Mouse (Mus musculus): Measurements from ENCODE around the gene Pou2f2.

DNA sequence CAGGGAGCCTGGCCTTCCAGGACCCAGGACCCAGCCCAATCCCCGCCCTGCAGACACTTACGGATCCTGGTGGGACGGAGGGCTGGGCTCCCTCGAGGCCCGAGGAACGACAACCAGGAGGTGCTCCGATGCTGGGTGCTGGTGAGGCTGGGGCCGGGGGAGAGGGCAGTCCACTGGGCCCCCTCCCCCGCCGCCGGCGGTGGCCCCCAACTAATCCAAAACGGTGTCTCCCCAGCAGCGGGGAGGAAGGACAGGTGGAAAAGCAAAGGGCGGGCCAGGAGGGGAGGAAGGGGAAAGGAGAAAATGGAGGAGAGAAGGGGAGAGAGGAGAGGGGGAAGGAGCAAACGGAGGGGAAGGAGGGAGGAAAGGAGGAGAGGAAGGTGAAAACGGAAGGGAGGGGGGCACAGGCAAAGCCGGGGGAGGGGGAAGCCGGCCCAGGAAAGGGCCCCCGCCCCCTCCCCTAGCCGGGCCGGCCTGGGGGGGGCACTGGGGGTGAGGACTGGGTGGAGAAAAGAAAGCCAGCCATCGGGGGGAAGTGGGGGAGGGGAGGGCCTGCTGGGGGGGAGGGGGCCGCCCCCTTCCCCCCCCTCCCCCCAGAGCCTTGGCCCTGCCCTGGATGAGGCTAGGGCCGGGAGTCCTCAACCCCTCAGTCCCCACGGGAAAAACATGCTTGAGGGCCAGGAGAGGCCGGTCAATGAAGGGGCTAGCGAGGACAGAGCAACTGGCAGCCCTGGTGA, 107.4 kb downstream of the Pou2f2 start, which contains the start of the genes Grik5 and Zfp574:
- TF ChIP-seq CTCF (IDR thresholded peaks at IDR 0.05; ENCODE audit: control insufficient read depth, insufficient read depth, low read length) (no peak), POLR2A (IDR thresholded peaks at IDR 0.05; ENCODE audit: borderline replicate concordance, control insufficient read depth, low read depth, low read length) (no peak)
